Mouse (Mus musculus): ENCODE data around the gene Cux1.

Gene Cux1

GRCm38 (mm10) chr5:136510609-136511008 lies 56.7 kb downstream of the Cux1 start:
- DNase-seq (ENCODE audit: low spot score in 2 of 2) = no peak

GRCm38 (mm10) chr5:136507629-136508028 lies 59.7 kb downstream of the Cux1 start:
- DNase-seq (ENCODE audit: low spot score in 2 of 2) = no peak

GRCm38 (mm10) chr5:136506262-136506661 lies 61.0 kb downstream of the Cux1 start:
- DNase-seq (ENCODE audit: low spot score in 2 of 2) = peak in 1 of 2 experiments; percentile 29

GRCm38 (mm10) chr5:136502491-136503086 lies 64.7 kb downstream of the Cux1 start:
- DNase-seq (ENCODE audit: low spot score in 2 of 2) = no peak

GRCm38 (mm10) chr5:136500307-136500871 lies 66.9 kb downstream of the Cux1 start:
- DNase-seq (ENCODE audit: low spot score in 2 of 2) = peak in 1 of 2 experiments; percentile 32

- DNase-seq (ENCODE audit: low spot score in 2 of 2) = no peak
These were observed 68.0 kb downstream of the Cux1 start for GRCm38 (mm10) chr5:136499316-136499715.

- no peak for DNase-seq (ENCODE audit: low spot score in 2 of 2)
These were observed 68.5 kb downstream of the Cux1 start for GRCm38 (mm10) chr5:136498741-136499140.

- DNase-seq (ENCODE audit: low spot score in 2 of 2) = no peak
These were observed 70.0 kb downstream of the Cux1 start for GRCm38 (mm10) chr5:136497301-136497700.

GRCm38 (mm10) chr5:136495581-136495980 lies 71.7 kb downstream of the Cux1 start:
- no peak for DNase-seq (ENCODE audit: low spot score in 2 of 2)

- DNase-seq (ENCODE audit: low spot score in 2 of 2) = no peak
These were observed 72.4 kb downstream of the Cux1 start for GRCm38 (mm10) chr5:136494927-136495326.

- no peak for DNase-seq (ENCODE audit: low spot score in 2 of 2)
These were observed 73.0 kb downstream of the Cux1 start for GRCm38 (mm10) chr5:136494288-136494687.

GRCm38 (mm10) chr5:136489450-136489849 lies 77.8 kb downstream of the Cux1 start:
- DNase-seq (ENCODE audit: low spot score in 2 of 2) = no peak

GRCm38 (mm10) chr5:136488721-136489120 lies 78.6 kb downstream of the Cux1 start:
- no peak for DNase-seq (ENCODE audit: low spot score in 2 of 2)

GRCm38 (mm10) chr5:136488223-136488622 lies 79.1 kb downstream of the Cux1 start:
- DNase-seq (ENCODE audit: low spot score in 2 of 2) = no peak

GRCm38 (mm10) chr5:136487397-136488093 lies 79.7 kb downstream of the Cux1 start:
- DNase-seq (ENCODE audit: low spot score in 2 of 2) = peak; percentile 58 to 71

GRCm38 (mm10) chr5:136486401-136486800 lies 80.9 kb downstream of the Cux1 start:
- DNase-seq (ENCODE audit: low spot score in 2 of 2) = no peak

- DNase-seq (ENCODE audit: low spot score in 2 of 2) = no peak
These were observed 81.9 kb downstream of the Cux1 start for GRCm38 (mm10) chr5:136485397-136485796.

GRCm38 (mm10) chr5:136482434-136482833 lies 84.9 kb downstream of the Cux1 start:
- no peak for DNase-seq (ENCODE audit: low spot score in 2 of 2)

GRCm38 (mm10) chr5:136480541-136480940 lies 86.7 kb downstream of the Cux1 start:
- DNase-seq (ENCODE audit: low spot score in 2 of 2) = no peak

- no peak for DNase-seq (ENCODE audit: low spot score in 2 of 2)
These were observed 87.5 kb downstream of the Cux1 start for GRCm38 (mm10) chr5:136479801-136480200.

GRCm38 (mm10) chr5:136479024-136479763 lies 88.1 kb downstream of the Cux1 start:
- DNase-seq (ENCODE audit: low spot score in 2 of 2) = no peak

GRCm38 (mm10) chr5:136476272-136476671 lies 91.0 kb downstream of the Cux1 start:
- DNase-seq (ENCODE audit: low spot score in 2 of 2) = peak in 1 of 2 experiments; percentile 71
